Mouse (Mus musculus) mesoderm, embryonic 11.5 days (tissue): ENCODE measurements at regions not wholly inside any gene's neighbourhood (a gene's known extent, or its start where the extent isn't known, plus 50 kb on each side); places are given as distances from the start of the nearest gene placed in this dataset.

Experiments
- DNase-seq: peaks from one replicate; pipeline ENCODE4 v3.0.0-alpha.2; 2012; ENCODE audit warnings: low read depth, low spot score

DNA sequence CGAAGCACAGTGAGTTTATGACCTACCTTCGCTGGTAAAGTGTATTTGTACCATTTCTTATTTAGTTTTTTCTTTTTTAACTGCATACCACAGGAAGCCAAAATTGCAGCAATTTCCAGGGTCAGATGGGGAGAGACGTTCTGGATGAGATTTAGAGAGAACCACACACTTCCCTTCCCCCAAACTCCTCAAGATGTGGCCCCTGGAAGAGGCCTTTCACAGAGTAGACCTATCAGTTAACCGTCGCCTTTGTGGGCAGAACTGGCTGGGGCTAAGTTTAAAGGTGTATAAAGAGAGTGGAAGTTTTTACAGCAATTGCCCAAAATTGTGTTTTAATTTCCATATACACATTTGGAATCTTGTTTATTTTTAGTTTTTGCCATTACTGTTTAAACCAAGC, 295.7 kb upstream of the Mef2c start:
- no peak for DNase-seq

DNA sequence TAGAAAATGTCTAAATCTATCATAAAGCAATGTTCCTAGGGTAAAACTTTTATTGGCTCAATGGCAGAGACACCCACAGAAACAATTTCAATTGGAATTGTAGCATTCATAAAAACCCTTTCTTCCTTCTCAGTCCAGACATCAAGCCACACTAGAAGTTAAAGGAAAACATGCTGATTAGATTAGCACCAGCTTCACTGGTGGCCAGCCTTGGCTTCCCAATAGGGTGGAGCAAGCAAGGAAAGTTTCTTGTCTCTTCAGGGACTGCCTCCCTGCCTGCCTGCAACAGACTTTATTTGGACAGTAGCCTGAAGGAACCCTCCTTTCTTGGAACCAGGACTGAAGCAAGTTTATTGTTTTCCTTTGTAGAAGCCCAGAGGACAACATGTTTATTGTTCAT, 289.0 kb upstream of the Mef2c start:
- no peak for DNase-seq

DNA sequence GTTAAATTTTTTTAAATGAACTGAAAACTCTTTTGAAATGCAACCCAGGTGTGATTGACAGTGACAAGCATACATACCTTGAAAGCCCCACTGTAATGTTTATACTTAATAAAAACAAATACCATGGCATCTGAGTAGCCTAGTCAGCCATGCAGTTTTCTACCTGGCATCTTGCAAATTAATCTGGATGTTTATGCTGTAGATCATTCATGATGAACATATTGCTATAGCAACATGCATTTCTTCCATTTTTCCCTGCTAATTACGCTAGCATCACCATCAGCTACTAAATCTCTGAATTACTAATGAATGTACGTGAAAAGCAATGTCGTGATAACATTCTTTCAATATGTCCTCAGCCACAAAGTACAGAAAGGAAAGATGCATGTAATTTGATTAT, 287.4 kb upstream of the Mef2c start:
- DNase-seq: no peak

DNA sequence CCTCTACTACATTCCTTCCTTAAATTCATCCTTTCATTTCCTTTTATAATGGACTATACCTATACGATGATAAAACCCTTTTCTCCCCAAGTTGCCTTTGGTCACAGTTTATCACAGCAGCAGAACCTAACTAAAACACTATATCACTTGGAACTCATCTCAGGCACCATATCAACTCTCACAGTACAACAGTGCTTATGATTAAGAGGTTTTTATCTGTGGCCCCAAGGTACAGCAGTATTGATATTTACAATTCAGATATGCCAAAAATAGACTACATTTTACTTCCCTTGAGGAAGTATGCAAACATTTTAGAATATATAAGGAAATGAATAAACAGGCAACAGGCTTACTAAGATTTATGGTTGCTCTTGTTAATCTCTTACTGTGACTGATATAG, 251.4 kb upstream of the Mef2c start:
- DNase-seq: no peak

DNA sequence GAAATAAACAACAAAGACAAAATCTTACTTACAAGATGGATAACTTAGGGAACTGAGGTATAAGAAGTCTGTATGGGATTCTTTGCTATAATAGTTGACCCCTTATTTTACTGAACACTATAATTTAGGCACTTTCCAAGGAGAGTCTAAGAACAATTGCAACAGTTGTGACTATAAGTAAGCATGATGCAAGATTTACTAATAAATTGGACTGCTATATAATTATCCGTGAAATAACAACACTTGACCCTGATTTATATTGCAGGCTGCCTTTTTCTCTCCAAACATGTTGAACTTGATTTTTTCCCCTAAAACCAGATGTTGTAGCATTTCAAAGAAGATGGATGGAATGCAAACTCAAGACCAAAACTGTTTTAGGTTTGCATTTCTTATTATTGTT, 237.2 kb upstream of the Mef2c start:
- DNase-seq: no peak

DNA sequence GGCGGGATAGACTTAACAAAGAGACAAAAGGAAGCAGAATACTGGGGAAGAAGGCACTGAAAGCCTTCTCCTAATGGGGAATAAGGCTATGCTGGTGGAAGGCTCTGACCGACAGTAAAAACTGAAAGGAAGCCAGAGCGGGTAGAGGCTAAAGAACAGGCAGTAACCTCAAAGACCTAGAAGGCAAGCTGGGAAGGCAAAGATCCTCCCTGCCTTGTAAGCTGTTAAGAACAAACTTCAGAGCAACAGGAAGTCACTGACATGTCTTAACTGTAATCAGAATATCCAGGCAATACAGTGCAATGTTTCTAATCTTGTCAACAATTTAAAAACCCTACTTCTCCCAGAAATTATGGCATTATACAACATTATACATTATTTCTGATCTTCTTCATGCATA, 235.2 kb upstream of the Mef2c start:
- DNase-seq: no peak

DNA sequence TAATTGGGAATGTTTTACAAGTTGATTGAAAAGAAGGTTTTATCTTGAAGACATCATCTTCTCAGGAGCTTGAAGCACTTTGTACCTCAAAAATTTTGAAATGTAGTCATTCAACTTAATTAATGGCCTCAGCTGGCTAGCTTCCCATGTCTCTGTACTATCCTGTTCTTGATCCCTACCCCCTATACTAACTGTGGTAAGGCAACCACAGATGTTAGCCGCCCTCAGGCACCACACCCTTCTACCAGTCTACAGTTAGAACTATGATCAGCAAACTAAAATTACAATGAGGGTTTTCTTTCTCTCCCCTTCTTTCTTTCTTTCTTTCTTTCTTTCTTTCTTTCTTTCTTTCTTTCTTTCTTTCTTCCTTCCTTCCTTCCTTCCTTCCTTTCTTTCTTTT, 225.1 kb upstream of the Mef2c start:
- DNase-seq: no peak

DNA sequence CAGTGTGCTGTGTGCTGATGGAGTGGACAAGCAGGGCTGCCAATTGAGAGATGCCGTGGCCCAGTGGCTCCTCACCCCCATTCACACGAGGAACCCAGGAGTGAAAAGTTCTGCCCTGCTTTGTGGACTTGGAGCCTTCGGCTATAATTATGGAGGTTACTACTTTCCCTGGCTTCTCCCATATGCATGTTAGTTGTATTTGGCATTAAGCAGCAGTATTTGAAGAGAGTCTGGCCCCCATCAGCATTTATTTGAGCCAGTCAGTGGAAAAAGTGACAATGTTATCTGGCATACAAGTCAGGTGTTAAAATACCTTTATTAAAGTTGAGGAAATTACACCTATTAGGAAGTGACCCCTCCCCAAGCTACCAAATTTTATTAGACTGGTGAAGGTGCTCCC, 196.1 kb upstream of the Mef2c start:
- DNase-seq: no peak

DNA sequence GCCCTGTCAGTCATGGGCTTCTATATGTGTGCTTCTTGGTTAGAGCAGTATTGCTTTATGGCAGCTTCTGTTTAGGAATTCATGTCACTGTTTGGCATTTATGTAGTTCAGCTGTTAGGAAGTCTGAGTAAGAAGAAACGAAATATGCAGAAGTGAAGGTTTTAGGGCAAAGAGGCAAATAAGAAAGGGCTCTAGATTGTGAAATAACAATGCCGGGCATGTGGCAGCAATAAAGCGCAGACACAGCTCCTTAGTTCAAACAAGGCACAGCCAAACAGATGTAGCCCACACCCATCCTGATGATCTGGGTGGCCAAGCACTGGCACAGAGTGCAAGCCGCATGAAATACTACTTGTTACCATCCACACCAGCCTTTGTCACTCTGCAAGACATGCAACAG, 175.3 kb upstream of the Mef2c start:
- no peak for DNase-seq

DNA sequence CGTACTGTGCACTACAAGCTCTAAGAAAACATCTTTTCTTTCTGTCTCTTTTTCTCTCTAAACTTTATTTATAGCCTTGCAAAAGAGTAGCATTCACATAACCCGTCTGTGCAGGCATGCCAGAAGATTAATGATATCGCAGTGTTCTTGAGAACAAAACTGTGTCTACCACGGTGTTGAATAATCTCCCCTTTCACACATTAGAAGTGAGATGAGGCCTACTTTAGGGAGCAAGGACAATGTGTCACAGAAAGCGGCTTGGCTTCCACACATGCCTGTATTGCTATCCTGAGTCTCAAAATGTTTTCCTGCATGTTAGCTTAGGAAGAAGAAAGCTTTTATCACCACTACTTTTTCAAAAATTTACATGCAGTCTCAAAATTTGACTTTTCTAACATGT, 170.1 kb upstream of the Mef2c start:
- peak; percentile 45 for DNase-seq

DNA sequence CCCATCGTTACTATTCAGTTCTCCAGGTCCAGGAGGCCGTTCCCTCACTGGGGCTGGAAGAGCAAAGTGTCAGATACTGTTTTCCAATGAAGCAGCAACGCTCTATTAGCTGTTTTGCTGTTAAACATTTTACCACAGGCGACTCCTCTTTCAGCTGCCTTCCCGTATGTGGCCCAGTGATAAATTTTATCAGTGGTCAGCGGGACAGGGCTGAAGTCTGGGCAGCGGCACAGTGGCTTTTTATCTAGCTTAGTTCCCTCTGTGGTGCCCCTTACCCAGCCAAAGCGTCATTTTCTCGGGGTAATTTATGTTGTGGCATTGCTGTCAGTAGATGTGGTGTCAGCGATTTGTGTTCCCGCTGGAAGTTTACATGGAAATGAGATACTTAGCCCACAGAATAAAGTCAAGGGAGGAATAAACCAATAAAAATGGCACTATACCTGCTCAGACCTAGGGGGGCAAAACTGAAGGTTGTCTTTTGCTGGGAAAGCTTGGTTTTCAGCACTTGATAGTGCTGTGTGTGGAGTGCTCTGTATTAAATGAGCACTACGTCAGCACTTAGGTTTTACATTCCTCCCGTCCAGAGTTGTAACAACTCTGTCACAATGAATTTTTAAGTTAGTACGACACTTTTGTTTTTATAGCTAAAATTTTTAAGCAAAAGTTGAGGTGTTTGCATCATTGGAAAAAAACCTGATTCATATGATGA, 159.1 kb upstream of the Mef2c start:
- DNase-seq: no peak

DNA sequence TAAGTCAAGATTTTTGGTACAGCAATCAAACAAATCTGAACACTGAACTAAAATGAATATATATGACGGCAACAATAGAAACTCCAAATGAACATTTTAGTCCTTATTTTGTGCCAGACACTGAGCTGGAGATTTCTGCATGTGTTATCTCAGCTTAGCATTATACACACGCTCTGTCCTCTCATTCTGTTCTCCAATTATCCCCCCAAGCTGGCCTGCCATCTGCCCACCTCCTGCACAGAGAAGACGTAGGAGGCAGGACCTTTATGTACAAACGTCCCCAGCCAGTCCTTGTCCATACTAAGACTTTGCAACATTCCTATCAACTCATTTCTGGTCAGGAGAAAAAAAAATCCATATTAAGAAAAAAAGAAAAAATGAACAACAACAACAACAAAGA, 148.5 kb upstream of the Mef2c start:
- no peak for DNase-seq

DNA sequence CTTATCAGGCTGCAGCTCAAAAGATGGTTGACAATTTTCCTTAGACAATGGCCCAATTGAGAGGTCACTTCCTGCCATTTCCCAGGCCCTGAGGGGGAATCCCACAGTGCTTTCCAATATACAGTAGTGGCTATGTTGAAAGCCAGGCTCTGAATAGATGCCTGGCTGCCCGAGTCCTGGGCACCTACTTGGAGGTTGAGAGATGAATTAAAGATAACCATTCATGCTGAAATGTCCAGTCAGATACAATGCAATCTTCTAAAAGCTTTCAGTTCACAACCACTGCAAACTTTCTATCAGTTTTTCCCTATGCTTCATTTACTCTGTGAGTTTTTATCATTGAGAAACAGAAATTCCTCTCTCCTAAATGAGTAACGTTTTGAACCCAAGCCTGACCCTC, 143.3 kb upstream of the Mef2c start:
- peak; percentile 10 for DNase-seq

DNA sequence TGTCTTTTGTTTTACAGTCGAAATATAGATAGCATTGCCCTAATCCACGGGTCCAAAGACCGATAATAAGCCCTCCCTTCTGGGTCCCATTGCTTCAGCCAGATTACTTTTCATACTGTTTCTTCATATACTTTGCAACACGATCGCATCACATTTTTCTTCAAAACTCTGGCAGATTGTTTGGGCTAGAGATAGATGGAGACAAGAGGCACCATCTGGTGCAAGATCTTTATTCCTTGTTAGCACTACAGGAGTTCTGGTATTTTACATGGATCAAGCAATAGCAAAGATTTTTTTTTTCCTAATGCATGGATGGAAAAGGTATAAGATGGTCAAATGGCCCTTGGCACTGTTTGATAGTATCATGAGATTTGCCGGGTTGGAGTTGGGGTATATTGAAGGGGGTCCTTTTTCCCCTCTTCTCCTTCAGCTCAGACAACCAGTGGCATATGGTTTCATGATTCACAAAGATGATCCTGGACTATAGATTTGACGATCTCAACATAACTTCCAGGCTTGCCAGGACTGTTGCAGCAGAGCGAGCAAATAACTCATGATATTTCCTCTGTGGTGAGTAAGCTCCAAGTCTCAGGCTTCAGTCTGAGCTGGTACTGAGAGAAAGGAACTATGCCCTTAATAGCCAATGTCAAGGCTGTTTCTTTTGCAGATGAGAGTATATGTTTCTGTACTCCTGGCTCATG, 127.6 kb upstream of the Mef2c start:
- DNase-seq: no peak

DNA sequence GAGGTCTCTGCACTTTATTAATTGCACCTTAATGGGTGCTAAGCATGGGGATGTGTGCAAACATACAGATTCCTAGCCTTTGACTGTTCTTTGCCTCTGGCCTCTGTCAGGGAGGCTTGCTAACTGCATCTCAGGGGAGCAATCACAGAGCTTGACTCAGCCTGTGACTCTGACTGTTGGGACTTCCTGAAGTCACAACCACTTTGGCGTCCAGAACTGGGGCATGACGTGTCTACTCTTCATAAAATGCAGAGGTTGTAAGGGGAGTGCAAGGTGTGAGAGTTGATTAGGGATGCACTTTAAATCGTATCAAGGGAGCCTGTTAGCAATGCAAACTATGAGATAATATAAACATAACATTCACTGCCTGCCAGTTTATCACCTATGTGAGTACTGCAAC, 125.2 kb upstream of the Mef2c start:
- no peak for DNase-seq

DNA sequence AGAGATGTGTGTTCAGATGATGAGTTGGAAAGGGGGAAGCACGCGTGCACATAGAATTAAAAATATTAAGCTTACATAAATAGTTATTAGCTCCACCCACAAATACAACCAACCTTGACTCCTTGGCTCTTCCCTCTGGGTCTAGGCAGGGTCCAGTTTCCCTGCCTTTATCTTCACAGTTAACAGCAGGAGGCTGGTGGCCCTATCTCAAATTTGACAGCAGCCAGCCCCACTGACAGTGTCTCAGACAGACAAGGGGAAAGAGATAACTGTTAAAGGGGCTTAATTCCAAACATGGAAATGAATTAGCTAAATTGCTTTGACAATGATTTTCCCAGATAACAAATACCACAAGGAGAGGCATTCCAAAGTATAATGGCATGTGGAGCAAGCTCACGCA, 121.2 kb upstream of the Mef2c start:
- no peak for DNase-seq

DNA sequence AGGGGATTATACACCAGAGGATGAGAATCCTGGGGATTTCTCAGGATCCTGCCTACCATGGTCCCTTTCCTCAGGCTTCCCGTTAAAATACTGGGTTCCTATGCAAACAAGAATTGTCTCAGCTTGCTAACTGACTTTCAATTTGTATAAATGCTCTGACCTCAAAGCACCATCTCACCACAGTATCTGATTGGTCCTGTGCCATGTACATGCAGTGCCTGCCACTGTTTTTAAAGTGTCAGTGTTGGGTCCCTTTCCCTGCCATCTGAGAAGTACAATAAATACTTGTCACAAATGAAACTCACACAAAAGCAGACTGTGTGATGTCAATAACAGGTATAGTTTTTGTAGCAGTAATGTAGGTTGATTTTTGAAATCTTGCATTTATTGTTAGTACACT, 109.1 kb upstream of the Mef2c start:
- no peak for DNase-seq

DNA sequence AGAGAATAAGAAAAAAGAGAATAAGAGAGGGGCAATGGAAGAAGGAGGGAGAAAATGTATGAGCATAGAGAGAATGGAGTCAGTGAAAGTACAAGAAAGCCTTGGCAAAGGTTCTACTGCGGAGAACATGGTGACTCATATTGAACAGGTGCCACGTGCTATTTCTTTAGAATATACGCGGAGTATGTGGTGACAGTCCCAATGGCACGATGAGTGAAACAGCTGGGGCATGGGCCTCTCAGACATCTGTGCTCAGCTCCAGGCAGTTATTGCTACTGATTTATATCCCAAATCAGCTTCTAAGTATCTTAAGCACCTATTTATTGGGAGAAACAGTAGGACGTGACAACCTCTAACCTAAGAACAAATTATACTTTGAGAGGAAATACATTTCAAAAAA, 104.5 kb upstream of the Mef2c start:
- DNase-seq: no peak

DNA sequence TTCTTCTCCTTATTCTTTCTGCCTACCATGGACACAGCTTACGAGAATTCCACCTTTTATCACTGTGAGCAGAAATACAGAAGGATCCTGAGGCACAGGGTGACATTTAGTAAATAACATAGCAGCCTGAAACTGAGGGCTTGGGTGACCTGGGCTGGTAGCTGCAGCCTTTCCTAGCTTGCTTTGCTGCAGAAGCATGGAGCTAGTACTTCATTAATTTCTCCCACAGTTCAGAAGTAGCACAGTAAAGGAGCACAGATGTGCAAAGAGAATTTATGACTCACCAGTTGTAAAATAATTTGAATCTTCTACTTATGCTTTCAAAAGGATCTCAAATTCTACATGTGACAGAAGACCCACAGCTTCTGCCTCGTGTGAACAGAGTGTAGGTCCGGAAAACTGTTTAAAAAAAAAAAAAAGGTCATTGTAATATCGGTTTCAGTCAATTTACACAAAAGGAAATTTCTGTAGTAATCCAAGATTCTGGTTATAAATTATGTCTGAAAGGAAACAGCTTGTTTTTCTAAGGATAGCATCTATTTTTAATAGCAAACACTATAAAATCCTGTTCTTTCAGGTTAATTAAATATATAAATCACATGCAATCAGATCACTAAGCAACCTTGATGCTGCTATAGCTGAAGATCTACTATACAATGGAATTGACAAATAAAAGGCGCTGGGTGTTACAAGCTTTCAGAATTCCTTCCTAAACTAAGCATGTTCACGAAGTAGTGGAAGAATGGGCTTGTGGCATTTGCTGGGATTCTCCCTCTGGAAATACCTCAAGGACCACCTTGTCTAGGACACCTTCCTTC, 64.0 kb upstream of the Mef2c start:
- DNase-seq: no peak

DNA sequence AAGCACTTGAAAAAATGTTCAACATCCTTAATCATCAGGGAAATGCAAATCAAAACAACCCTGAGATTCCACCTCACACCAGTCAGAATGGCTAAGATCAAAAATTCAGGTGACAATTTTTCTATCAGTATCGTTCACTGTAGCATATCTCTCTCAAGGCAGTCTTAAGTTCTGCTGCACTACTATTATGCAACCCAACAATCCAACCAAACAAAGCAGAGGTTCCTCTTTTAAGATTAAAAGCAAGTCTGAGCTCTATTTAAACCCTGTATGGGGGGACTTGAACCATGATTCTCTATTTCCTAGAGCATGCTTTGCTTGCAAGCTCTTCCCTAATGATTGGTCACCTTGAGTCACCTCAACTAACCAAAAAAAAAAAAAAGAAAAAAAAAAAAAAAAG, 59.6 kb upstream of the Mef2c start:
- DNase-seq: no peak

DNA sequence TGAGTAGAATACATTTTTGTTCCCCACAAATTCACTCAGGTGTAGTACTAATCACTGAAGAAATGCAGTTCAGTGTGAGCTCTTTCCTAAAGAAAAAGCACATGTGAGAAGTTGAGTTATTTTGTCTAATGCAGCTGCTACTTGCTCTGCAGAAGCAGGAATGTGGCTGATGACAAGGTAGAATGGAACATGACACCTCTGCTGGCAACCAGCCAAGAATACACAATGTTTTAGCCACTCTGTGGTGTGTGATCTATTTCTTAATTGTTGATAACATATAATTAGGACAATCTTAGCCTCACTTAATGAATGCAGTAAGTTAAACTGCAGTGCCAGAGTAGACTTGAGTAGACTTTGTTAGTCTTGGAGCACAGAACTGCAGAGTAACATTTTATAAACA, 53.0 kb upstream of the Mef2c start:
- peak; percentile 67 for DNase-seq

DNA sequence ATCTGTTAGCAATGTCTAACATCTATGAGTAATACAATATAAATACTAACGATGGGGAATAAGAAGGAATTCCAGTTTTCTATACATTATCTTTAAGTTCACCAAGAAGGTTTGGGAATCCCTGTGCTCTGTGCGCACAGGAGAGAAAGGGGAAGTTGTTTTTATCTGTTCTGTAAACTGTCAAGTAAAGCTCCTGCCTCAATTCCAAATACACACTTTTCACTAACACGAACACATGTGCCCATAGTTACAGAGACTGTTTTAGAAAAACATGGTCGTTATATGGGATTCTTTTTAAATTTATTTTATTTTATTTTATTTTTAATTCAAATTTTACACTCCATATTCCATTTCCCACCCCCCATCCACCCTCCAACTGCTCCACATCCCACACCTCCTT, 50.8 kb upstream of the Mef2c start:
- DNase-seq: no peak
